Mouse (Mus musculus) CH12.LX (cell line): Measurements from ENCODE around the gene Ptprg.

Experiments
- CHD1 ChIP-seq: IDR thresholded peaks from 2 replicates; pipeline ENCODE4 v1.6.1; 2012; ENCODE audit warnings: low read depth, low read length, improper control_type of control experiment, inconsistent platforms
- CHD2 ChIP-seq: IDR thresholded peaks from 2 replicates; pipeline ENCODE4 v1.6.1; 2011; ENCODE audit warnings: low read length, improper control_type of control experiment
- CTCF ChIP-seq, 2 experiments: IDR thresholded peaks in 1 of 2; conservative IDR thresholded peaks in 1 of 2; 2 replicates each; pipeline ENCODE4 v1.5.1; 2011 to 2012; ENCODE audit warnings: low read depth in 2 of 2, low read length in 2 of 2, improper control_type of control experiment in 1 of 2, inconsistent platforms in 1 of 2, mild to moderate bottlenecking in 1 of 2, moderate library complexity in 1 of 2
- EP300 ChIP-seq: IDR thresholded peaks from 2 replicates; pipeline ENCODE4 v1.6.1; 2011; ENCODE audit warnings: low read length, improper control_type of control experiment
- MEF2A ChIP-seq: IDR thresholded peaks from 2 replicates; pipeline ENCODE4 v1.6.1; 2014; ENCODE audit warnings: low read depth, mild to moderate bottlenecking, inconsistent platforms, low read length, improper control_type of control experiment, borderline replicate concordance
- POLR2A ChIP-seq: IDR thresholded peaks from 2 replicates; pipeline ENCODE4 v1.6.1; 2011; ENCODE audit warnings: low read depth, mild to moderate bottlenecking, improper control_type of control experiment, low read length

GRCm38 (mm10) chr14:11680621-11681020 lies 127.3 kb downstream of the Ptprg start:
- TF ChIP-seq POLR2A (no peak), CTCF (conservative IDR thresholded peaks at IDR 0.05 in 1 of 2, IDR thresholded peaks at IDR 0.05 in 1 of 2; ENCODE audit: low read depth in 2 of 2, low read length in 2 of 2) (no peak), MEF2A (no peak), CHD1 (no peak), EP300 (no peak), CHD2 (no peak)
